Mouse (Mus musculus) layer of hippocampus, adult 11-12 months (tissue): ENCODE data around the gene Amn.

Experiments used
- DNase-seq: peaks from one replicate; pipeline ENCODE4 v3.0.0; 2022; ENCODE audit warnings: low spot score

Amn gene

DNA sequence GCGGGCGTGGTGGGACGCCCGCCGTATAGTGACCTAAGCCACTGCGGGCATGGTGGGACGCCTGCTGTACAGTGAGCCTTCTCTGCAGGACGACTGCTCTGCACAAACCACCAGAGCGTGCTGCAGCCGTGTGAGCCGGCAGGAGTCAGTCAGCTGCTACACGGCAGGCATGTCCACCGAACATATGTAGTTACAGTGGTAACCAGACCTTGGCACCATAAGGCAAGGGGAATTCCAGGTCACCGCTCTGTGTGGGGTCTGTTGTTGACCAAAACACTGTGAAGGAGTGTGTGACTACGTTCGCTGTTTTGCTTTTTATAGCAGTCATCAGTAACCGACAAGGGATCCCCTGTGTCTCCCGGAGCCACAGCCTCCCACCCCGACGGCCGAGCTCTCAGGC, 53.6 kb downstream of the Amn start:
- no peak for DNase-seq

DNA sequence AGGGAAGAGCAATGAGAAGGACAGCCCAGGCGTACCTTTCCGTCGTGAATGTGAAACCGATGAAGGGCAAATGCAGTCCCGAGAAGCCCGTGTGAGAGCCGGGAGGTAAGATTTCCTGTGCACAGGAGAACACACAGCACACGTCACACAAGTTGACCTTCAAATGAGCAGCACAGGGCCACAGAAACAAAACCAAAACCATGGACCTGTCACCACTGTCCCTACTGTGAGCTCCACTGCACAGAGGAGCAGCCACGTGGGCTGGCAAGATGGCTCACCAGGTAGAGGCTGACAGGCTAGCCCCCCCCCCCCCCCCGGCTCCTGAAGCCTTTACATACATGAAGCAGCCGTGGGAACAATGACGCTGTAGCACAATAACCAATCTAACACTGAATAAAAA, 54.1 kb downstream of the Amn start:
- no peak for DNase-seq

DNA sequence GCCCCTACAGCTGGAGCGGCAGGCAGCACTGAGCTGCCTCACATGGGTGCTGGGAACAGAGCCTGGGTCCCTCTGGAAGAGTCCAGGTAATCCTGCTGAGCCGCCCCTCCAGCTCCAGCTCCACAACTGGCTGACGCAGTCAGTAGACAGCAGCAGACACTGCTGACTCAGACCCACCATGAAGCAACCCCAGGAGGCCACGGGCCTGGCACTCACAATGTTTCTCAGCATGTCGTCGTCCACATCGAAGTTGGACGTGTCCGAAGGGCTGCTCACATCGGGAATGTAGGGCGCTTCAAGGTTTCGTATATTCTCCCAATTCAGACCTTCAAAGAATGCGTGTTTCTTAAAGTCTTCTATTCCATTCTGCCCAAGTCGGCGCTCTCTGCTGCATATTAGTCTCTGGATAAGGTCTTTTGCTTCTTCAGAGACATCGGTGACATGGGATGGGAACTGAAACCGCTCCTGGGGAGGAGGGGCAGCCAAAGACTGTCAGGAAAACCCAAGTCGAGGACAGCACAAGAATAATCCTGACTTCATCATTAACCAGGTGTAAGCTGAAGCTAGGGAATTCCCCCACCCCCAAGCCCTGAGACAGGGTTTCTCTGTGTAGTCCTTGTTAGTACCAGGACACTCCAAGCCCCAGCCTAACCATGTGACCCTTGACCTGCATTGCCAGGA, 55.0 kb downstream of the Amn start:
- no peak for DNase-seq
